Mouse (Mus musculus): Measurements from ENCODE around the gene Gm10401. TPM values are rescaled to one million over a fixed set of nuclear protein-coding genes. Genes with fewer than 3 reads are reported as not detected.

Gm10401 gene
- 0.23 and 0.32 TPM in 2 replicates for polyA plus RNA-seq (2012; rRNA removed)

- whole genome bisulfite sequencing = 98% methylated on average over 8 of the region's 8 CpGs
- no peak for DNase-seq (ENCODE audit: low read depth, low spot score)
Observed at GRCm38 (mm10) chr5:115098195-115098594, at the start of gene Gm10401. TSS of gene Gm10401 (minus strand) at chr5:115098295.

- WGBS = 31% methylated on average over 3 of the region's 3 CpGs
Observed at GRCm38 (mm10) chr5:115147388-115147787, 49.3 kb upstream of the Gm10401 start.

DNA sequence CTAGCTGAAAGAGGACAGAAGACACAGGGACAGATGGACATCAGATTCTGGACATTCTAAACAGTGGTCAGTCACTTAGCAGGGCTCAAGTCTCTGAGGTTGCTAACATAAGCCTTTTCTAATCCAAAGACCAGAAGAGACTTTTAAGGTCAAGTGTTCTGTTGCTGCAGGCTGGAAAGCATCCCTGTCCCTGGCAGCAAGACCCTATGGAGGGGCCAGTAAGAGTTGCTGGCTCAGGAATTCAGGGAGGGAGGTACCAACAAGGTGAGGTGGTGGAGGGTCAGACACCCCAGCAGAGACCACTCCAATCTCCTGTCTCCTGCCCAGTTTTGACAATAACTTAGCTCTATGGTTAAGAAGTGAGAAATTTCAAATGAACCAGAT lies 48.6 kb upstream of the Gm10401 start:
- DNase-seq (ENCODE audit: low read depth, low spot score) = no peak

More at GRCm38 (mm10) chr5:115147388-115147787, 49.3 kb upstream of the Gm10401 start:
- no peak for DNase-seq (ENCODE audit: low read depth, low spot score)

GRCm38 (mm10) chr5:115145976-115146746 lies 48.1 kb upstream of the Gm10401 start:
- DNase-seq (ENCODE audit: low read depth, low spot score) = no peak
- 78% methylated on average over 6 of the region's 6 CpGs for WGBS

GRCm38 (mm10) chr5:115145253-115145968 lies 47.3 kb upstream of the Gm10401 start:
- DNase-seq (ENCODE audit: low read depth, low spot score) = no peak
- 72% methylated on average over 11 of the region's 11 CpGs for WGBS

DNA sequence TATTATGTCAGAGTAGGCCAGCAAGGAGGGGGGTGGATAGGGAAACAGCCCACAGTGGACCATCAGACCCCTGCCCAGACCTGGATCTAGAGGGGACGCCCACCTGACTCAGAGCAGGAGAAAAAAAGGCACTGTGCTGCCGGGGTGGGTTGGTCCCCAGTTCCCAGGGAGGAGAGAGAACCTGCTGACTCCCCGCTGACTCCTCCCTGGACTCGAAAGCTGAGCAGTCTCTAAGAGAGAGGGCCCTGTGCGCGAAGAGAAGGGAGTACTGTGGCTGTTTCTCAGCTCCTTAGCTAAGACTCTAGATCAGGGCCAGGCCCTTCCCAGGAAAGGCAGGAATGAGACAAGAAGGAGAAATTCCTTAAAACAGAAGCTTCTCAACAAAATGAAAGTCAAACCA lies 46.4 kb upstream of the Gm10401 start:
- no peak for DNase-seq (ENCODE audit: low read depth, low spot score)
- WGBS = 80% methylated on average over 6 of the region's 6 CpGs

DNA sequence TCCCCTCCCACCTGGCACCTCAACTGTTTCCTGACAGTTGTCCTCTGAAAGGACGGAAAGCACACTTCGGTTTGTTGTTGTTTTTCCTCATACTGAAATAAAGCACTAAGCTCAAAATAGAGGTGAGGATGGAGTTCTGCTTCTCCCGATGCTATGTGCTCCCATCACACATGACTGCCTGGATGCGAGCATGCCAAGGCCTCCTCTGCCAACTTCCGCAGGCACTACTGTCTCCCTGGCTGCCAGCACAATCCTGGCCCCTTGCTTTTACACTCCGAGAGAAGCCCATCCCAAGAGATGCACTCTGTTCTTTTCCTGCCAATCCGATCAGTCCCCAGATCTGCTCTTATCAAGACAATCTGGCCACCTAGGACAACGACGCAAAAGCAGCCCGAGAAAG lies 45.5 kb upstream of the Gm10401 start:
- WGBS = 73% methylated on average over 10 of the region's 10 CpGs

GRCm38 (mm10) chr5:115142166-115142697 lies 44.1 kb upstream of the Gm10401 start:
- 91% methylated on average over 9 of the region's 9 CpGs for WGBS
- no peak for DNase-seq (ENCODE audit: low read depth, low spot score)

More for the DNA sequence above, 45.5 kb upstream of the Gm10401 start:
- no peak for DNase-seq (ENCODE audit: low read depth, low spot score)

GRCm38 (mm10) chr5:115140726-115141125 lies 42.6 kb upstream of the Gm10401 start:
- WGBS = 63% methylated on average over 3 of the region's 3 CpGs
- DNase-seq (ENCODE audit: low read depth, low spot score) = no peak

GRCm38 (mm10) chr5:115139124-115139523 lies 41.0 kb upstream of the Gm10401 start:
- WGBS = 69% methylated on average over 4 of the region's 4 CpGs
- no peak for DNase-seq (ENCODE audit: low read depth, low spot score)

GRCm38 (mm10) chr5:115134234-115135165 lies 36.4 kb upstream of the Gm10401 start, which contains the start of gene Unc119b:
TSS of gene Unc119b (minus strand) at chr5:115134975.
- no peak for DNase-seq (ENCODE audit: low read depth, low spot score)
- WGBS = under 1% methylated on average over 80 of the region's 81 CpGs

GRCm38 (mm10) chr5:115133358-115134066 lies 35.4 kb upstream of the Gm10401 start:
- no peak for DNase-seq (ENCODE audit: low read depth, low spot score)
- 42% methylated on average over 6 of the region's 6 CpGs for WGBS

GRCm38 (mm10) chr5:115132465-115132864 lies 34.4 kb upstream of the Gm10401 start:
- WGBS = 90% methylated on average over 8 of the region's 8 CpGs

DNA sequence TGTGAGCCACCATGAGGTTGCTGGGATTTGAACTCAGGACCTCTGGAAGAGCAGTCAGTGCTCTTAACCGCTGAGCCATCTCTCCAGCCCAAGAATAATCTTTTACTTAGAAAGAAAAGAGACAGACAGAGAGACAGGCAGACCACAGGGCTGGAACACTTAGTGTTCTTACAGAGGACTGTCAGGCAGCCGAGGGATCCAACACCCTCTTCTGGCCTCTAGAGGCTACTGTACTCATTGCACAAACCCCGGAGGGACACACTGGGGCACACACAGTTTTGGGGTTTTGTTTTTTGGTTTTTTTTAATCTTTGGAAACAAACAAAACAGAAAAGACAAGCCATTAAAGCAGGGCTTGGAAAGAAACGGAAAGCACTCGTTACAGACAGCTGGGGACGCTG lies 31.2 kb upstream of the Gm10401 start:
- DNase-seq (ENCODE audit: low read depth, low spot score) = no peak
- WGBS = 85% methylated on average over 6 of the region's 6 CpGs

More at GRCm38 (mm10) chr5:115132465-115132864, 34.4 kb upstream of the Gm10401 start:
- no peak for DNase-seq (ENCODE audit: low read depth, low spot score)

DNA sequence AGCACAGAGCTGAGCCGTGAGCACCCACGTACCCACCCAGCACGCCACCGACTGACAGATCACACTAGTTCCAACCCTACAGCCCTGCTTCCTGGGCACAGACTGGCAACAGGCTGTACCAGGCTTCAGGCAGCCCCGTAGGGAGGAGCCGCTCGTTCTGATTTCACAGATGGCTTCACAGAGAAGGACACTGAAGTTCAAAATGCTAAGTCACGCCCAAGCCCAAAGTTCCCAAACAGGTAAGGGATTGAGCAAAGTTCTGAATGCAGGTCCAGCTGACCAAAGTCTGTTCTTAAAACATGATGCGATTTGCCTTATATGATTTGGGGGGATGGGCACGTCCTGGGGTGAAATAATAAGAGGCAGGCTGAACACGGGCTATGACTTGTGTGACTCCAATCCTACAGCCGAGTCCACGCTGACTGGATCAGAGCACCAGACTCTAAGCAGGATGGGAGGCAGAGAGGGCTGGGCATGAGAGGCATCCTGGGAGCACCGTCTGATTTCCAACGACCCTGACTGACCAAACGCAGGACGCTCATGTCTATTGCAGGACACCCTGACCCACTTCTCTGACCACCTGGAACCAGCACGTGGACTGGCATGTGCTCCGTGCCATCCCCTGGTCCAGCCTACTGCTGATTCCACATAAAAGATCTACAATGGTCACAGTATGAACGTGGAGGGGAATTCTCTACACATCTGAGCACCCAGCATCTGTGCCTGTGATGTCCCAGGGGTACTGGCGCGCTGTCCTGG lies 29.5 kb upstream of the Gm10401 start:
- 91% methylated on average over 22 of the region's 22 CpGs for WGBS
- DNase-seq (ENCODE audit: low read depth, low spot score) = no peak

GRCm38 (mm10) chr5:115126578-115127312 lies 28.6 kb upstream of the Gm10401 start:
- no peak for DNase-seq (ENCODE audit: low read depth, low spot score)
- WGBS = 93% methylated on average over 28 of the region's 28 CpGs

DNA sequence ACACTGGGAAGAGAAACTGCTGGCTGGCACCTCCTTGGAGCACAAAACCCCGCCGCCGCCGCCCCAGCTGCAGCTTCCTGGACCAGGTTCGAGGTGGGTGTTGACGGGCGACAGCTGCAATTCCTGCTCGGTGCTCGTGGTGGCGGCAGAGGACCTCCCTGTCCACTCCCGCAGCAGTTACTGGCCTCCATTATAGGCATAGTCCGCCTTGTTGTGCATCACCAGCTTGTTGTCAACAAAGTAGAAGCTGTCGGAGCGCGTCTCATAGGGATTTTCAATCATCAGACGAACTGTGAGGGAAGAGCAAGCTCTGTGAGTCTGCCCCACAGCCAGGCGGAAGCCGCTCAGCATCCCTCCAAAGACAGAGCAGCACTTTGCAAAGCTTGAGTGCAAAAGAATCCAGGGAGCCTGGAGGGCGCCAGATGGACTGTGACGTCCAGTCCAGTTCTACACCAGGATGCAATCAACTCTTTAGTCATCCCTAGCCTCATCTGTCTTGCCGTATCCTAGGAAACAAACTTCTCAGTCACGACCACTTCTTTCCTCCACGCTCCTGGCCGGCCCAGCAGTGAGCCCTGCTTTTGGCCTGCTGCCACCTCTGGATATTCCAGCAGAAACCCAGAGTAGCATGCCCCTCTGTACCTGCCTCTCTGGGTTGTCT lies 27.2 kb upstream of the Gm10401 start:
- no peak for DNase-seq (ENCODE audit: low read depth, low spot score)
- 25% methylated on average over 24 of the region's 24 CpGs for WGBS
